Mouse (Mus musculus): Measurements from ENCODE around the gene Pilra. TPM values are rescaled to one million over a fixed set of nuclear protein-coding genes. Genes with fewer than 3 reads are reported as not detected.

Gene Pilra
- polyA plus RNA-seq, 1 experiment from 2014 or later: 0.51 TPM

DNA sequence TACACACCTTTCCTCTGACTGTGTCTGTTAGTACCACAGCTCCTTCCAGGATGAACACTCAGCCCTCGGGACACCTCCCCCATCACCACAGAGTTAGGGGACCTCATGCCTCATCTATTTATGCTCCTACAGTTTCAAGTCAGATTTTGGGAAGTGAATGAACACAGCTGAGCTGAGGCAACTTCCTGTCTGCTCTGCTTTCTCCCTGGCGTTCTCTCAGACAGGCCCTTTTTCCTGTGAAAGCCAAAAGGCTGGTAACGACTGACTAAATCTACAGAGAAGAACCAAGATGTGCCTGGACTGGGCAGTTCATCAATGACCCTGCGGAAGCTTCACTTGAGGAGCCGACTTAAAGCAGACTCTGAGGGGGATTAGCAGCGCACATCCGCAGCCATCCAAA lies 5.8 kb downstream of the Pilra start:
- no peaks in the 10 kb centered on the region for H3K4me1 ChIP-seq (ENCODE audit: control insufficient read depth, insufficient read depth, low read depth, low read length)
- no peak overlapping the region for H3K4me3 ChIP-seq (ENCODE audit: low read length)
- no peak for ATAC-seq
- H3K27ac ChIP-seq (ENCODE audit: low read depth, low read length): no peak overlapping the region
- H3K4me2 ChIP-seq (ENCODE audit: low read length): no peak overlapping the region
- H3K36me3 ChIP-seq (ENCODE audit: control insufficient read depth, insufficient read depth, low read length): no peaks in the 10 kb centered on the region
- no peaks in the 10 kb centered on the region for H3K9me3 ChIP-seq (ENCODE audit: control insufficient read depth, low read length)
- no peak overlapping the region for H3K9ac ChIP-seq (ENCODE audit: low read depth, low read length)
- no peaks in the 10 kb centered on the region for H3K27me3 ChIP-seq (replicated peaks; ENCODE audit: control insufficient read depth, insufficient read depth, low read length)
- WGBS: 86% methylated on average over 7 of the region's 7 CpGs

DNA sequence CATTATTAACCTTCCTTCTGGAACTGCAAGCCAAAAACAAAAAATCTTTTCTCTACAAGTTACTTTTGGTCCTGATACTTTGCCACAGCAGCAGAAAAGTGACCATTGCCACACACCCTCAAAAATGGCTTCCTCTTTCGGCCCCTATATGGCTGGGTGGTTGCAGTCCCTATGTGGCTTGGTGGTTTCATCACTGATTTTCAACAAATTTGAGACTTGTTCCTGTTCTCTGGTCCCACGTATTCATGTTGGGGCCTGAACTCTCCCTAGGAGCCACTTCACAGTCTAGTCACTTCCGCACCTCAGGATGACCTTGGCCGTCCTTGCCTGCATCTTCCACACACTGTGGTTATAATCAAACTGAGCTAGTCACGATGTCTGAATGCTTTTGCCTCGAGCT lies 7.4 kb downstream of the Pilra start:
- H3K4me2 ChIP-seq (ENCODE audit: low read length): no peak overlapping the region
- ATAC-seq: no peak
- WGBS: 87% methylated on average over 6 of the region's 6 CpGs
- H3K9ac ChIP-seq (ENCODE audit: low read depth, low read length): no peak overlapping the region
- H3K4me3 ChIP-seq (ENCODE audit: low read length): no peak overlapping the region
- H3K4me1 ChIP-seq (ENCODE audit: control insufficient read depth, insufficient read depth, low read depth, low read length): no peaks in the 10 kb centered on the region
- no peaks in the 10 kb centered on the region for H3K9me3 ChIP-seq (ENCODE audit: control insufficient read depth, low read length)
- H3K27ac ChIP-seq (ENCODE audit: low read depth, low read length): no peak overlapping the region
- H3K27me3 ChIP-seq (replicated peaks; ENCODE audit: control insufficient read depth, insufficient read depth, low read length): no peaks in the 10 kb centered on the region
- no peaks in the 10 kb centered on the region for H3K36me3 ChIP-seq (ENCODE audit: control insufficient read depth, insufficient read depth, low read length)

DNA sequence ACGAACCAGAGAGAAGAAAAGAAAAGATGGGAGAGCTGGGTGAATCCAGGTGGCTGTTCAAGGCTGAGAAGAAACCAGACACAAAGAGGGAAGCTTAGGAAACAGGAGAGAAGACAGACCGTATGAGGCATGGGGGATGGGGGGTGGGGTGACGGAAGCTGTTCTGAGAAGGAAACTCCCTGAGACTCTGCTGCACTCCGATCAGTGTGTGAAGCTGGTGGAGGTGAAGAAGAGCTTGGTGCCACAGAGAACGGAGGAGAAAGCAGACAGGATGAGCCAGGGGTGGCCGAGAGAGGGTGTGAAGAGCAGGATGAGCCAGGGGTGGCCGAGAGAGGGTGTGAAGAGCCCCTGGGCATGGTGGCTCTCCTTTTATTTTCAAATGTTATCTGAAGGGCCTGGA lies 9.7 kb downstream of the Pilra start:
- H3K9ac ChIP-seq (ENCODE audit: low read depth, low read length): no peak overlapping the region
- no peaks in the 10 kb centered on the region for H3K36me3 ChIP-seq (ENCODE audit: control insufficient read depth, insufficient read depth, low read length)
- H3K4me1 ChIP-seq (ENCODE audit: control insufficient read depth, insufficient read depth, low read depth, low read length): no peaks in the 10 kb centered on the region
- 78% methylated on average over 7 of the region's 7 CpGs for WGBS
- no peaks in the 10 kb centered on the region for H3K27me3 ChIP-seq (replicated peaks; ENCODE audit: control insufficient read depth, insufficient read depth, low read length)
- no peak overlapping the region for H3K4me3 ChIP-seq (ENCODE audit: low read length)
- H3K27ac ChIP-seq (ENCODE audit: low read depth, low read length): no peak overlapping the region
- no peak for ATAC-seq
- H3K9me3 ChIP-seq (ENCODE audit: control insufficient read depth, low read length): no peaks in the 10 kb centered on the region
- no peak overlapping the region for H3K4me2 ChIP-seq (ENCODE audit: low read length)

DNA sequence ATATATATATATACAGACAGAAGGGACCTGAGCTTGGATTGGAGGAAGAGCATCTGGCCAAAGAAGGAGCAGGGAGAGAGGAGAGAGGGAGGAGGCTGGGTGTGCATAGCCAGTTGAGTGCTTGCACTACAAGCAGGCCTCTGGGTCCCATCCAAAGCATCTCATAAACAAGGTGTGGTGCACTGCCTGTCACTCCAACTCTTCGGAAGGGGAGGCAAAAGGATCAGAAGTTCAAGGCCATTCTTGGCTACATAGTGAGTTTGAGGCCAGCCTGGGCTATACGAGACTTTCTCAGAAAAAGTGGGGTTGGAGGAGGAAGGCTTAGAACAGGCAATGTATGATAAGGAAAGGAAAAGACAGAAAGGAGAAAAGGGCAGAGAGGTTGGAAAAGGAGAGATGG lies 10.1 kb downstream of the Pilra start:
- 92% methylated on average over 2 of the region's 2 CpGs for WGBS
- Histone ChIP-seq H3K27me3 (replicated peaks; ENCODE audit: control insufficient read depth, insufficient read depth, low read length) (no peaks in the 10 kb centered on the region), H3K4me2 (ENCODE audit: low read length) (no peak overlapping the region), H3K9ac (ENCODE audit: low read depth, low read length) (no peak overlapping the region), H3K27ac (ENCODE audit: low read depth, low read length) (no peak overlapping the region), H3K4me1 (ENCODE audit: control insufficient read depth, insufficient read depth, low read depth, low read length) (no peaks in the 10 kb centered on the region), H3K4me3 (ENCODE audit: low read length) (no peak overlapping the region), H3K9me3 (ENCODE audit: control insufficient read depth, low read length) (no peaks in the 10 kb centered on the region), H3K36me3 (ENCODE audit: control insufficient read depth, insufficient read depth, low read length) (no peaks in the 10 kb centered on the region)
- no peak for ATAC-seq

DNA sequence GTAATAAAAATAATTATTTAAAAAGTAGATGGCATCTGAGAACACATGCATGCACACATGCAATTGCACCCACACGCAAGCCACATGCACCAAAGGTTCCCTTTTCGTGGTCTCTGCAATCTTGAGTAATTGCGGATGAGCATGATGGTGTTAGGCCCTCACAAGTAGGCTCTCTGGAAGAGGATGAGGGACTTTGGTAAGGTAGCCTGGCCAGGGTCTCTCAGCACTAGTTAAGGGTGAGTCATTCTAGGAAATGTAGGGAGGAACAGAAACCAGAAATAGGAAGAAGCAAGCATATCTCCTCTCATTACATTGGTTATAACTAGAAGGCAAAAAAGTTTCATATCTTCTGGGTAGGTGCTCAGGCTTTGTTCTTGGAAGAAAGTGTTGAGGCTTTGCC lies 11.1 kb downstream of the Pilra start:
- no peak overlapping the region for H3K4me2 ChIP-seq (ENCODE audit: low read length)
- H3K36me3 ChIP-seq (ENCODE audit: control insufficient read depth, insufficient read depth, low read length): no peaks in the 10 kb centered on the region
- no peaks in the 10 kb centered on the region for H3K4me1 ChIP-seq (ENCODE audit: control insufficient read depth, insufficient read depth, low read depth, low read length)
- H3K9ac ChIP-seq (ENCODE audit: low read depth, low read length): no peak overlapping the region
- ATAC-seq: no peak
- H3K9me3 ChIP-seq (ENCODE audit: control insufficient read depth, low read length): no peaks in the 10 kb centered on the region
- 87% methylated on average over 3 of the region's 3 CpGs for WGBS
- no peaks in the 10 kb centered on the region for H3K27me3 ChIP-seq (replicated peaks; ENCODE audit: control insufficient read depth, insufficient read depth, low read length)
- H3K27ac ChIP-seq (ENCODE audit: low read depth, low read length): no peak overlapping the region
- no peak overlapping the region for H3K4me3 ChIP-seq (ENCODE audit: low read length)

DNA sequence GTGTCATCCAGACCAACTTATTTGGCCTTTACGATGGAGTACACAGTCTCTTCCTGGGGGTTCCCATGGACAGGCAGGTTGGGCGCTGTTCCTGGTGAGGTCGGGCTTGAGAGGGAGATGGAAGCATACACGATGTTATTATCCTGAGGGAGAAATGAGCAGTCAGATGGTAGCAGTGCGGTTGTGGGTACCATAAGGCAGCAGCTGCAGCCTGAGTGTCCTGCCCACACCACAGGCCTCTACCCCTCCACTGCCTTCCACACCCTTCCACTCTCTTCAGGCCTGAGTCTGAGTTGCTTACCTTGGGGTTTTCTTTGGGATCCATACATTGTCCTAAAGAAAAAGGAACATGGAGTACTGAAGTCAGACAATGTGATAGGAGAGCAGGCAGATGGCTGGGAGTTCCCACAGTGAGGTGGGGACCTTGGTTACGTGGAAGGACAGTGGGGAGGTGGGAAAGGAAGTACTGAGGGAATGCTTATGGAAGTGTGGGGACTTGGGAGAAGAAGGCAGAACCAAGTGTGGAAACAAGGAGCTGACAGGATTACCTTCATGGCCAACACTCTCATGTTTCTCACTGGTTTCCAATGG lies 12.5 kb downstream of the Pilra start:
- ATAC-seq: no peak
- H3K36me3 ChIP-seq (ENCODE audit: control insufficient read depth, insufficient read depth, low read length): no peaks in the 10 kb centered on the region
- no peak overlapping the region for H3K27ac ChIP-seq (ENCODE audit: low read depth, low read length)
- no peaks in the 10 kb centered on the region for H3K9me3 ChIP-seq (ENCODE audit: control insufficient read depth, low read length)
- H3K4me2 ChIP-seq (ENCODE audit: low read length): no peak overlapping the region
- no peaks in the 10 kb centered on the region for H3K27me3 ChIP-seq (replicated peaks; ENCODE audit: control insufficient read depth, insufficient read depth, low read length)
- no peaks in the 10 kb centered on the region for H3K4me1 ChIP-seq (ENCODE audit: control insufficient read depth, insufficient read depth, low read depth, low read length)
- no peak overlapping the region for H3K4me3 ChIP-seq (ENCODE audit: low read length)
- H3K9ac ChIP-seq (ENCODE audit: low read depth, low read length): no peak overlapping the region
- 89% methylated on average over 6 of the region's 6 CpGs for WGBS

DNA sequence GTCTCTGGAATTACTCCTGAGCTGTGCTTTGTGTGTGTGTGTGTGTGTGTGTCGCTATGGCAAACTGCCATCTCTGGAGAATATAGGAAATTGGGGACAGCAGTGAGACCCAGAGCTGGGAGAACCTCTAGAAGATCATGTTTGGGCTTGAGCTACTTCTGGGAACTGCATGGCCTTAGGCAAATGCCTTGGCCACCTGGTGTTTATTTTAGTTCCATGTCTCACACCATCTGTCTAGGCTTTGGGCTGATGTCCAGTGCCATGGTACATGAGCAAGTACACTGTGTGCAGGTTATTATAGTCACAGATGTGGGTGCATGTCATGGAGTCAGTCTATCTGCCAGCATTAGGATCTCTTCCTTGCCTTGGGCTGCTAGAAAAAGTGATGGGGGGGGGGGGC lies 13.5 kb downstream of the Pilra start:
- no peaks in the 10 kb centered on the region for H3K9me3 ChIP-seq (ENCODE audit: control insufficient read depth, low read length)
- no peak for ATAC-seq
- H3K4me3 ChIP-seq (ENCODE audit: low read length): no peak overlapping the region
- no peak overlapping the region for H3K27ac ChIP-seq (ENCODE audit: low read depth, low read length)
- H3K27me3 ChIP-seq (replicated peaks; ENCODE audit: control insufficient read depth, insufficient read depth, low read length): no peaks in the 10 kb centered on the region
- H3K36me3 ChIP-seq (ENCODE audit: control insufficient read depth, insufficient read depth, low read length): no peaks in the 10 kb centered on the region
- WGBS: 79% methylated on average over 1 of the region's 1 CpGs
- no peak overlapping the region for H3K4me2 ChIP-seq (ENCODE audit: low read length)
- no peak overlapping the region for H3K9ac ChIP-seq (ENCODE audit: low read depth, low read length)
- H3K4me1 ChIP-seq (ENCODE audit: control insufficient read depth, insufficient read depth, low read depth, low read length): no peaks in the 10 kb centered on the region

DNA sequence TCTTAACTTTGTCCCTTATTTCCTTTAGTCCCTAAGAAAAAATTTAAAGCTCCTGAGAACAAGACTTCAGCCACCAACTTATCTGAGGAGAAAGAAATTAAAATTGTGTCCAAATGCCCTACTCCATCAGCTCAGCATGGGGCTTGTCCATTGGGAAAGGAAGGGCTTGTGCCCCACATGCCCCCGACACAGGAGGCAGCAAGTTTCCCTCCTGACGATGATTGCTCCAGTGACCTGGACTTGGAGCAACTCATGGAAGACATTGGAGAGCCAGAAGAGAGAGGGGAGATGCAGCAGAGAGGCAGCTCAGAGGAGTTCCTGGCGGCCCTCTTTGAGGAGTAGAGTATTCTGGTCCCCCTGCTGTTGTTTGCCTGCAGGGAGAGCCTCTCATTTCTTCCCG lies 14.0 kb downstream of the Pilra start:
- Histone ChIP-seq H3K36me3 (ENCODE audit: control insufficient read depth, insufficient read depth, low read length) (no peaks in the 10 kb centered on the region), H3K4me2 (ENCODE audit: low read length) (no peak overlapping the region), H3K4me3 (ENCODE audit: low read length) (no peak overlapping the region), H3K27ac (ENCODE audit: low read depth, low read length) (no peak overlapping the region), H3K27me3 (replicated peaks; ENCODE audit: control insufficient read depth, insufficient read depth, low read length) (no peaks in the 10 kb centered on the region), H3K9ac (ENCODE audit: low read depth, low read length) (no peak overlapping the region), H3K9me3 (ENCODE audit: control insufficient read depth, low read length) (no peaks in the 10 kb centered on the region), H3K4me1 (ENCODE audit: control insufficient read depth, insufficient read depth, low read depth, low read length) (no peaks in the 10 kb centered on the region)
- 70% methylated on average over 4 of the region's 4 CpGs for whole genome bisulfite sequencing
- no peak for ATAC-seq

DNA sequence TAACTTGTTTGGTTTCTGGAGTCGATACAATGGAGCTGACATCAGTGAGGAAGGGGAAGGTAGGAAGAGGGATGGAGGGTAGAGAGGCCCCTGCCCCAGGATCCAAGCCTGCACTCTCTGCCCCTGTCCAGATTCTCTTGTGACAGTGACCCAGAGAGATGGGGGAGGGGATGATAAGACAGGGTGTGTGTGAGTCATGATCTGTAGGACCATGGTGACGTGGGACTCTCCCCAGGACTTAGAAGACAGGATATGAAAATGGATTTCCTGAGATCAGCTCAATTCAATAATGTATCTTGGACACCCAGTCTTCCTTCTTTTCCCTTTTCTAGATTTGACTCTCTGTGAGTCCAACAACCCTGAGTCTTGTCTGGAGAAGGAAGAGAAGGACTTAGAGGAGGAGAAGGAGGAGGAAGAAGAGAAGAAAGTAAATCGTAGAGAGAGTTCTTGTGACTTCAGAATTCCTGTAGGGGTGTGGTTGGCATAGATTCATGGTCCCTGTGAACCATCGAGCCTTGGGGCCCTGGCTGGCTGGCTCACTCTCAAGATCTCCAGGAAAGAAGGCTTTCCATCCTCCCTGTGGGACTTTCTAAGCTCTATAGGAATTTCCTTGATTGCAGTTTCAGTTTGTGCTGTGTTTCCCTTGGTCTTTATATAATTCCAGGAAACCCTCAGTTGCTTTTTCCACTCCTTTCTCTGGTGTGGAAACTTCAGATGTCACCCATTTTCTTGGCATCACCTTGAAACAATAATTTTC lies 18.4 kb downstream of the Pilra start:
- Histone ChIP-seq H3K36me3 (ENCODE audit: control insufficient read depth, insufficient read depth, low read length) (no peaks in the 10 kb centered on the region), H3K9me3 (ENCODE audit: control insufficient read depth, low read length) (no peaks in the 10 kb centered on the region), H3K4me3 (ENCODE audit: low read length) (no peak overlapping the region), H3K27me3 (replicated peaks; ENCODE audit: control insufficient read depth, insufficient read depth, low read length) (no peaks in the 10 kb centered on the region), H3K4me2 (ENCODE audit: low read length) (no peak overlapping the region), H3K27ac (ENCODE audit: low read depth, low read length) (no peak overlapping the region), H3K4me1 (ENCODE audit: control insufficient read depth, insufficient read depth, low read depth, low read length) (no peaks in the 10 kb centered on the region), H3K9ac (ENCODE audit: low read depth, low read length) (no peak overlapping the region)
- WGBS: 75% methylated on average over 4 of the region's 4 CpGs
- ATAC-seq: no peak
